Mouse (Mus musculus): ENCODE measurements around the gene Abcg8. TPM values are rescaled to one million over a fixed set of nuclear protein-coding genes. Genes with fewer than 3 reads are reported as not detected.
A peak's percentile ranks its signal among the peaks of the same experiment; 100 is the strongest.

Gene Abcg8
- polyA plus RNA-seq, 1 experiment from 2014 or later, result 0.13 TPM

DNA sequence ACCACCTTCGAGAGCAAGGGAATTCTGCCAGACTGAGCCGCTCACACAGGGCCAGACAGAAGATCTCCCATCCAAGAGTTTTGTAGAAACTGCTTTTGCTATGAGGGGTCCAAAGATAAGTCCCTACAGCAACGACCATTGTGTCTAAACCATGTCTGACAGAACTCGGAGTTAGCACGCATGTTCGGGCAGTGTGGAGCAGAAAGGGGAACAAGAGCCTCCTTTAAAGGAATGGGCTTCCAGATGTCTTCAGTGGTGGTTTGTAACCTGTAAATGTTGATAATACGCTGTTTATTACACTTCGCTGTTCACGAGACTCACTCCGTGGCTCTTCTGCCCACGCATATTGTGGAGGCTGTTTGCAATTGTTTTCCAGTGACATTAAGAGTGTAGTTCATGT lies 1.5 kb downstream of the Abcg8 start:
- H3K27me3 ChIP-seq (ENCODE audit: control insufficient read depth, insufficient read depth, low read length), result no peaks in the 10 kb centered on the region
- no peak for ATAC-seq (ENCODE audit: low FRiP score, low TSS enrichment)
- TF ChIP-seq CTCF (IDR thresholded peaks at IDR 0.05; ENCODE audit: low read depth) (no peak), EP300 (optimal IDR thresholded peaks at IDR 0.05) (no peak)
- no peak overlapping the region for H3K4me2 ChIP-seq (replicated peaks; ENCODE audit: low read depth)
- no peak for DNase-seq (ENCODE audit: low spot score)
- H3K27ac ChIP-seq (replicated peaks), result no peak overlapping the region
- no peak overlapping the region for H3K4me3 ChIP-seq (ENCODE audit: low read depth, low read length)
- no peaks in the 10 kb centered on the region for H3K9me3 ChIP-seq (ENCODE audit: control insufficient read depth, low read length)
- no peaks in the 10 kb centered on the region for H3K36me3 ChIP-seq (ENCODE audit: control insufficient read depth, insufficient read depth, low read length)
- H3K4me1 ChIP-seq (replicated peaks; ENCODE audit: control insufficient read depth, insufficient read depth), result no peaks in the 10 kb centered on the region
- H3K9ac ChIP-seq (ENCODE audit: low read length), result no peak overlapping the region
- WGBS, result 82% methylated on average over 11 of the region's 11 CpGs

DNA sequence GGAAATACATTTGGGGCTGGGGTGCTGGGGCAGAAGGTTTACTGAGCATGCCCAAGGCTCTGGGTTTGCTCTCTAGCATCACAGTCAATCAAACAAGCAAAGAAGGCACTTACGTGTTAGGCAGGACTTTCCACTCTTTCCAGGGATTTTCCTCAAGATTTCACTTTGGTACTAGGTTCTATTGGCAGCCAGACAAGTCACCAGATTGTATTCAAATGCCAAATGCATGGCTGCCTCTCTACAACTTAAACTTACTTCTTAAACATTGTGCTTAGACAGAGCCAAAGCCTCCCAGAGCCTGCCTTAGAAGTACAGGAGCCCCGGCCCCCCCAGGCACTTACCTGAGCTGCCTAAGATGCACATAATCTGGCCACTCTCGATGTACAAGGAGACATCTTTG lies 5.6 kb downstream of the Abcg8 start:
- Histone ChIP-seq H3K9me3 (ENCODE audit: control insufficient read depth, low read length) (no peaks in the 10 kb centered on the region), H3K27ac (replicated peaks) (no peak overlapping the region), H3K4me2 (replicated peaks; ENCODE audit: low read depth) (no peak overlapping the region), H3K9ac (ENCODE audit: low read length) (no peak overlapping the region), H3K27me3 (ENCODE audit: control insufficient read depth, insufficient read depth, low read length) (no peaks in the 10 kb centered on the region), H3K4me3 (ENCODE audit: low read depth, low read length) (no peak overlapping the region), H3K4me1 (replicated peaks; ENCODE audit: control insufficient read depth, insufficient read depth) (no peaks in the 10 kb centered on the region), H3K36me3 (ENCODE audit: control insufficient read depth, insufficient read depth, low read length) (no peaks in the 10 kb centered on the region)
- DNase-seq (ENCODE audit: low spot score), result no peak
- TF ChIP-seq EP300 (optimal IDR thresholded peaks at IDR 0.05) (no peak), CTCF (IDR thresholded peaks at IDR 0.05; ENCODE audit: low read depth) (no peak)
- 76% methylated on average over 3 of the region's 3 CpGs for WGBS
- ATAC-seq (ENCODE audit: low FRiP score, low TSS enrichment), result no peak

DNA sequence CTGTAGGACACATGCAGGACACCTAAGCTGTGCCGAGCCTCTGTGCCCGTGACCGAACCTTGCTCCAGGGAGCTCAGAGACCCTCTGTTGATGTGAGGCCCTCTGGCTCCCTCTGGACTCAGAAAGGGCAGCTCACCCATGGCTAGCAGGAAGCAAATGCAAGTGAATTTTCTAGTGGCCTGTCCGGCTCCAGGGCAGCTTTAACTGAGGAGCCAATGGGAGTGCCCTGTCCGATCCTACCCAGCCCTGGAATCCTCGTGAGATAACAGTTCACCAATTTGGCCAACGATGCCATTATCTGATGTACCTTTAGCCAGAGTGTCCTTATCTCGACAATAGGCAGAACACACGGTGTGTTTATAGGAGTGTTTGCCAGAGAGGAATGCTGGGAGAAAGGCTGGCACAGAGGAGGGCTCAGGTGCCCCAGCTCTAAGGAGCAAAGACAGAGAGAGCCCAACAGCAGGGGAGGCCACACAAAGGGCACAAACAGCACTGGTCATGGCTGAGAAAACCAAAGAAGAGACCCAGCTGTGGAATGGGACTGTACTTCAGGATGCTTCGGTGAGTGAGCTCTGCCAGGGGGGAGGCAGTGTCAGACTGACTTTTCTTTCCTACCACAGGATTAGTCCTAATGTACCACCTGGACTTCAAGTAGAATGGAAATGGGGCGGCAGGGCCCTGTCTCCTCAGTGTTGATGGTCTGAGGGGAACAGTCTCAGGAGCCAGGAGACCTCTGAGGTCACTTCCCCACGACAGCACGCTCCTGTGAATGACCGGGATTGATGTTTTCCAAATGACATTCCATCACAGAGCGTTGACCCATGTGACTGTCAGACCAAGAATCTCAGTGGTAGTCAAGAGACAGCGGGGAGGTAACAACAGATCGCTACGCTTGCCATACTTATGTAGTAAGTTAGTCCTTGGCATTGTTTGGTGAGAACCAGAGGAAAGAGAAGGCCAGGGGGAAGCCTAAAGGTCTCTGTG lies 6.9 kb downstream of the Abcg8 start, which contains the start of gene Abcg5:
TSS of gene Abcg5 (minus strand) at position 278 of the 984 bp plus-strand sequence.
- Histone ChIP-seq H3K4me3 (ENCODE audit: low read depth, low read length) (no peak within 1 kb of the TSS), H3K9me3 (ENCODE audit: control insufficient read depth, low read length) (no peaks in the 10 kb centered on the region), H3K4me1 (replicated peaks; ENCODE audit: control insufficient read depth, insufficient read depth) (no peaks in the 10 kb centered on the region), H3K4me2 (replicated peaks; ENCODE audit: low read depth) (no peak within 1 kb of the TSS), H3K36me3 (ENCODE audit: control insufficient read depth, insufficient read depth, low read length) (no peaks in the 10 kb centered on the region), H3K27ac (replicated peaks) (no peak within 1 kb of the TSS), H3K27me3 (ENCODE audit: control insufficient read depth, insufficient read depth, low read length) (no peaks in the 10 kb centered on the region), H3K9ac (ENCODE audit: low read length) (no peak within 1 kb of the TSS)
- peak; percentile 46; the same call in 1 of the 2 replicates for ATAC-seq (ENCODE audit: low FRiP score, low TSS enrichment)
- DNase-seq (ENCODE audit: low spot score), result no peak
- 79% methylated on average over 18 of the region's 18 CpGs for WGBS
- peak; percentile 17; the same call in 1 of the 2 replicates for TF ChIP-seq CTCF (IDR thresholded peaks at IDR 0.05; ENCODE audit: low read depth)
- TF ChIP-seq EP300 (optimal IDR thresholded peaks at IDR 0.05), result no peak

DNA sequence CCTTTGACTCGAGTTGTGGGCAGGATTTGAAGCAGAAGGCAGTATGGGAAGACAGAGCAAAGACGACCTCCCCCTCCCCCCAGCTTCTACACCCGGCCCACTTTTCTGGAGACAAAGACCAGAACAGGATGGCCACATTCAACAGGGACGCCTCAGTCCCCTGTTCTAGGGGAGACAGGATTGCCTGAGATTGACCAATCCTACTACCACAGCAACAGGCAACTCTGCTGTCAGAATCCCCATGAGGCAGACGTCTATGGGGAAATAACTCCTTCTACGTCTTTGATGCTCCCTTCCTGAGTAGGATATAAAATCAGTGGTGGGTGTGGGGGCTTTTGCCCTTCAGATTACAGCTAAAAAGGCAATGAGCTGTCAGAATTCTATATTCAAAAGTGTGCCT lies 8.2 kb downstream of the Abcg8 start:
- ATAC-seq (ENCODE audit: low FRiP score, low TSS enrichment) (no peak), DNase-seq (ENCODE audit: low spot score) (no peak)
- 43% methylated on average over 6 of the region's 6 CpGs for WGBS
- no peaks in the 10 kb centered on the region for H3K36me3 ChIP-seq (ENCODE audit: control insufficient read depth, insufficient read depth, low read length)
- H3K9ac ChIP-seq (ENCODE audit: low read length), result no peak overlapping the region
- TF ChIP-seq EP300 (optimal IDR thresholded peaks at IDR 0.05) (no peak), CTCF (IDR thresholded peaks at IDR 0.05; ENCODE audit: low read depth) (no peak)
- H3K4me2 ChIP-seq (replicated peaks; ENCODE audit: low read depth), result no peak overlapping the region
- no peaks in the 10 kb centered on the region for H3K4me1 ChIP-seq (replicated peaks; ENCODE audit: control insufficient read depth, insufficient read depth)
- no peaks in the 10 kb centered on the region for H3K27me3 ChIP-seq (ENCODE audit: control insufficient read depth, insufficient read depth, low read length)
- no peaks in the 10 kb centered on the region for H3K9me3 ChIP-seq (ENCODE audit: control insufficient read depth, low read length)
- H3K27ac ChIP-seq (replicated peaks), result no peak overlapping the region
- no peak overlapping the region for H3K4me3 ChIP-seq (ENCODE audit: low read depth, low read length)

DNA sequence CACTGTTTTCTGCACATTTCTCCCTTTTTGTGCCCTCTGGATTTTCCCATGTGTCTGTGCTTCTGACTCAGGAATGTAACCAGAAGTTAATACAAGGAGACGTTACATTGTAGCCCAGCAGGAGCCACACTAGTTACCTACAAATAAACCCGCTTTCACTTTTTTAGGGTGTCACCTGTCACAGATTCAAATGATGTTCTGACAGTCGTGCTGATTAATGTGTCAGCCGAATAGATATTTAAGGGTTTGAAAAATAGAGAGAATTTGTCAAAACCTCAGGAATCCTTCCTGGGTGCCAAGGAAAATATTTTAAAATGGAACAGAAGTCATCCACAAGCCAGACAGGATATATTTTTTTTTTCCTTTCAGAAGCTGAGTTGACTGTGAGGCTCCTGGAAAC lies 9.2 kb downstream of the Abcg8 start:
- H3K27ac ChIP-seq (replicated peaks), result no peak overlapping the region
- no peaks in the 10 kb centered on the region for H3K27me3 ChIP-seq (ENCODE audit: control insufficient read depth, insufficient read depth, low read length)
- H3K36me3 ChIP-seq (ENCODE audit: control insufficient read depth, insufficient read depth, low read length), result no peaks in the 10 kb centered on the region
- H3K4me3 ChIP-seq (ENCODE audit: low read depth, low read length), result no peak overlapping the region
- H3K4me1 ChIP-seq (replicated peaks; ENCODE audit: control insufficient read depth, insufficient read depth), result no peaks in the 10 kb centered on the region
- no peak overlapping the region for H3K4me2 ChIP-seq (replicated peaks; ENCODE audit: low read depth)
- TF ChIP-seq CTCF (IDR thresholded peaks at IDR 0.05; ENCODE audit: low read depth) (no peak), EP300 (optimal IDR thresholded peaks at IDR 0.05) (no peak)
- H3K9ac ChIP-seq (ENCODE audit: low read length), result no peak overlapping the region
- ATAC-seq (ENCODE audit: low FRiP score, low TSS enrichment) (no peak), DNase-seq (ENCODE audit: low spot score) (no peak)
- no peaks in the 10 kb centered on the region for H3K9me3 ChIP-seq (ENCODE audit: control insufficient read depth, low read length)
- WGBS, result 72% methylated on average over 4 of the region's 4 CpGs

DNA sequence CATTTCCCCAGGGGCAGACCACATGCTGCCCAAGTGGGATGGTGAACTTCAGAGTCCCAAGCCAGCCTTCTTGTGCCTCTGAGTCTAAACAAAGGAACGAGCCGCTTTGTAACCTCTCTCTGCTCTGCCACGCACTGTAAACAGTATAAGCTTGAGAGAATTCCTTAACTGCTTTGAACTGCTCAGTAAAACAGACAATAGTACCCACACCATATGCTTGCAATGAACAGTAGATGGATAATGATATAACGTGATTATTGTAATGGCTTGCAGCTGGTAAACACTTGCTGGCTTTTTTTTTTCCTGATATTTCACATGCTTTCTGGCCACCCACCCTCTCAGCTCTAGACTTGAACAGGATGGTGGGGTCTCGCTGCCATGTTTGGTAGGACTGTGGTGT lies 11.9 kb downstream of the Abcg8 start:
- Histone ChIP-seq H3K9me3 (ENCODE audit: control insufficient read depth, low read length) (no peaks in the 10 kb centered on the region), H3K4me1 (replicated peaks; ENCODE audit: control insufficient read depth, insufficient read depth) (no peaks in the 10 kb centered on the region), H3K27ac (replicated peaks) (no peak overlapping the region), H3K4me2 (replicated peaks; ENCODE audit: low read depth) (no peak overlapping the region), H3K36me3 (ENCODE audit: control insufficient read depth, insufficient read depth, low read length) (no peaks in the 10 kb centered on the region), H3K9ac (ENCODE audit: low read length) (no peak overlapping the region), H3K4me3 (ENCODE audit: low read depth, low read length) (no peak overlapping the region), H3K27me3 (ENCODE audit: control insufficient read depth, insufficient read depth, low read length) (no peaks in the 10 kb centered on the region)
- DNase-seq (ENCODE audit: low spot score), result no peak
- no peak for TF ChIP-seq CTCF (IDR thresholded peaks at IDR 0.05; ENCODE audit: low read depth)
- no peak for TF ChIP-seq EP300 (optimal IDR thresholded peaks at IDR 0.05)
- 39% methylated on average over 5 of the region's 5 CpGs for WGBS
- no peak for ATAC-seq (ENCODE audit: low FRiP score, low TSS enrichment)

All from stomach, postnatal 0 days (tissue).